In genomic region chr8:34438771-34439170, GRCm38 (mm10) we compare ENCODE assay signal across 19 mouse cellular contexts.
"Had no signal": no experiment of that assay in that cellular context is flagged by ENCODE, and none has a peak within 500 bp of the region (broad histone marks: within the 10 kb centered on the region; RNA-seq: fewer than 3 reads in every experiment).

No protein-coding gene starts in this region.

- H3K9me3 ChIP-seq: midbrain, embryonic 10.5 days; midbrain, embryonic 12.5 days; neural tube, embryonic 13.5 days; neural tube, embryonic 15.5 days had no signal

- ATAC-seq: midbrain, embryonic 16.5 days had no signal

- H3K27ac ChIP-seq: midbrain, embryonic 10.5 days; midbrain, embryonic 12.5 days; neural tube, embryonic 13.5 days; neural tube, embryonic 15.5 days had no signal

- DNase-seq: lung, adult 18-20 months; lung, embryonic 14.5 days; lung, postnatal 10 days; lung, postnatal 4 days; midbrain, embryonic 14.5 days; retina, postnatal 1 day; right cerebral cortex, adult 18-20 months; right cerebral cortex, postnatal 25 days; right cerebral cortex, postnatal 4 days; spleen, adult 18-20 months; thymus, adult 18-20 months; thymus, postnatal 14 days; thymus, postnatal 36 days had no signal

- H3K4me3 ChIP-seq: midbrain, embryonic 10.5 days; midbrain, embryonic 12.5 days; myocyte; neural tube, embryonic 13.5 days; neural tube, embryonic 15.5 days had no signal

- H3K4me1 ChIP-seq: midbrain, embryonic 10.5 days; midbrain, embryonic 12.5 days; neural tube, embryonic 13.5 days; neural tube, embryonic 15.5 days had no signal

- H3K9ac ChIP-seq: lung, embryonic 14.5 days; midbrain, embryonic 12.5 days; neural tube, embryonic 13.5 days; neural tube, embryonic 15.5 days had no signal

- H3K36me3 ChIP-seq: midbrain, embryonic 10.5 days; midbrain, embryonic 12.5 days; neural tube, embryonic 13.5 days; neural tube, embryonic 15.5 days had no signal

- H3K4me2 ChIP-seq: lung, embryonic 14.5 days; midbrain, embryonic 12.5 days; neural tube, embryonic 13.5 days; neural tube, embryonic 15.5 days had no signal

- H3K27me3 ChIP-seq: midbrain, embryonic 12.5 days; neural tube, embryonic 13.5 days; neural tube, embryonic 15.5 days had no signal
